Mouse (Mus musculus): ENCODE data around the gene Lrrc31.

Gene Lrrc31

DNA sequence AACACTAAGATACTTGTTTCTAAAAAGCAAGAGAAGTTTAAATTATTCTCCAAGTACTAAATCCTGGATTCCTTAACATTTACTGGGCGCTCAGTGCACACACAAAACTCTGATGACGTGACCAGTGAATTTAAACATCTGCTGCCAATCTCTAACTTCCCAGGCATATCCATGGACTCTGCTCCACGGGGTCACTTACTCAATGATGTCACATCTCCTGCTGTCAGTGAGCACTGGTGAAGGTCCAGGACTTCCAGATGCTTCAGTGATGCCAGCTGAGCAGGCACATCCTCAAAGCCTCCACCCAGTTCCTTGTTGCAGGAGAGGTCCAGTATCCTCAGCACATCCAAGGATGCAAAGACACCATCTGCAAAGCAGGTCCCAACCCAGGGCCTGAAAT lies 12.4 kb downstream of the Lrrc31 start:
- no peak for DNase-seq

DNA sequence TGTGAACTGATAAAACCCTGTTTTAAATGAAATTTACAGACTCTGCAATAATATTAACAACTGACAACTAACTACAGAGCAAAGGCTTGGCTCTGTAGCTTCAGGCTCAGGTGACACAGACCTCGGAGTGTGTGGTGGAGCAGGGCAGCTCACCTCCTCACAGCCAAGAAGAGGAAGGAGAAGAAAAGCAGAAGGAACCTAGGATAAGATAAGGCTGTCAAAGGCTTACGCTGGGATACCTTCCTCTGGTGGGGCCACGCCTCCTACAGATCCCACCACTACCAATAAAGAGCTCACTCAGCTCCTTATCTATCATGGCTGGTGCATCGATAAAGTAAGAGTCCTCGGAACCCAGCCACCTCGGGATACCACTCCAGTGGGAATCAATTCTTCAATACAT lies 16.5 kb downstream of the Lrrc31 start:
- no peak for DNase-seq

DNA sequence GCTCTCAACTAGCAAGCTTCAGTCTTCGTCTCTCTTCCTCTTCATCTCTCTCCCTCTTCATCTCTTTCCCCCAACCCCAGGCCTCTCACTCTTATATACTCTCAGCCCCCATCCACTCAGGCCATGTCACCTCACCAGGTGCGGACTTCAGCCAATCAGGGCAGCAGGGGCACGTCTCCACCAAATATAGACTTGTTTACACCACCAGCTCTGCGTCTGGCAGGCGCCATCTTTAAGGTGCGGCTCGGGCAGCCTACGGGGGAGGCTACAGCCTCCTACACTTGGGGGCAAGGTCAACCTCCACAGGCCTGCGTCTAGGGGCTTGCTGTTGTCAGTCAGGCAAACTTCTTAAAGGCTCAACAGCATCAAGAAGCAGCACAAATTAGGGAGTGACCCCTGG lies 41.2 kb downstream of the Lrrc31 start:
- no peak for DNase-seq

DNA sequence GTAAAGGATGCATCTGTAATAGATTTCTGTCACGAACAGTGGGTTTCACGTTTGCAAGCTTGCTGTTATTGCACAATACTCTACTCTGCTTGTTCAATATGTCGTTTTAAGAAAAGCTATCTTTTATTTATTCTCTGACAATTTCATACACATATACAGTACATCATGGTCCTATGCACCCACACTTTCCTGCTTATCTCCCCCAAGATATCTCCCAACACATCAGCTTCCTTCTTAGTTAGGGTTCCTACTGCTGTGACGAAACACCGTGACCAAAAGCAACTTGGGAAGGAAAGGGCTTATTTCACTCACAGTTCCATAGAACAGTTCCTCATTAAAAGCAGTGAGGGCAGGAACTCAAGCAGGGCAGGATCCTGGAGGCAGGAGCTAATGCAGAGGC lies 43.7 kb downstream of the Lrrc31 start:
- DNase-seq: no peak

DNA sequence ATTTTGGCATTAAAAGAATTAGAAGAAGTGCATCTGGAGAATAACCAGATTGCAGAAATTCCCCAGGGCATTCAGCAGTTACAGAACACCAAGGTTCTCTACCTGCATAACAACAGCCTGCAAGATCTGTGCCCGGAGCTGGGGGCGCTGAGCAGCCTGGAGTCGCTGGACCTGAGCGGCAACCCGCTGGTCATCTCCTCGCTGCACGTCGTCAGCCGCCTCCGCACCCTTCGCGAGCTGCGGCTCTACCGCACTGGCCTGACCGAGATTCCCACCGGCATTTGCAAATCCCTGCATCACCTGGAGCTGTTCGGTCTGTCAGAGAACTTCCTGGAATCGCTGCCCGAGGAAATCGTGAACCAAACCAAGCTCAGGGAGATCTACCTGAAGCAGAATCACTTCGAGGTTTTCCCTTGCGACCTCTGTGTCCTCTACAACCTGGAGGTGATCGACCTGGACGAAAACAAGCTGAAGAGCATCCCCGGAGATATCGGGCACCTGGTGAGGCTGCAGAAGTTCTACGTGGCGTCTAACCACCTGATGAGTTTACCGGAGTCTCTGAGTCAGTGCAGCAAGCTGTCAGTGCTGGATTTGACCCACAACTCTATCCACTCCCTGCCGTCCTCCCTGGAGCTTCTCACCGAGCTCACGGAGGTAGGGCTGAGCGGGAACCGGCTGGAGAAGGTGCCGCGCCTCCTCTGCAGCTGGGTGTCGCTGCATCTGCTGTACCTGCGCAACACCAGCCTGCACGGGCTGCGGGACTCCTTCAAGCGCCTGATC lies 49.4 kb downstream of the Lrrc31 start:
- peak; percentile 9 for DNase-seq

DNA sequence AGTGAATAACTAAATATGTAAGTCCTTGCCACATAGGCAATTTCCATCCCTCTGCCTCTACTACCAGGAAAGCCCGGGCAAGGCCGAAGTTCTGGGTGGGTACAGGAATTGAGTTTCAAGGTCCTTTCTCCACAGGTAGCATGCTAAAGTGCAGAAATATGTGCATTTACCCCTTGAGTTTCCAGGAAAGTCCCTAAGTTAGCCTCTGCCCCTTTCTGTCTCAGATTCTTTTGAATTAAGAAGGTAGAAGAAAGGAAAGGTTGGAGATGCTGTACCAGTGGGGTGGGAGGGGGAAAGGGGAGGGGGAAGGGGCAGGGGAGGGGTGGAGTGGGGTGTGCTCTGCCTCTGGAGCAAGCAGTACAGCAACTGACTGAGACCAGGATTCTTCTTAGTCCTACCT lies 51.2 kb downstream of the Lrrc31 start:
- DNase-seq: no peak

DNA sequence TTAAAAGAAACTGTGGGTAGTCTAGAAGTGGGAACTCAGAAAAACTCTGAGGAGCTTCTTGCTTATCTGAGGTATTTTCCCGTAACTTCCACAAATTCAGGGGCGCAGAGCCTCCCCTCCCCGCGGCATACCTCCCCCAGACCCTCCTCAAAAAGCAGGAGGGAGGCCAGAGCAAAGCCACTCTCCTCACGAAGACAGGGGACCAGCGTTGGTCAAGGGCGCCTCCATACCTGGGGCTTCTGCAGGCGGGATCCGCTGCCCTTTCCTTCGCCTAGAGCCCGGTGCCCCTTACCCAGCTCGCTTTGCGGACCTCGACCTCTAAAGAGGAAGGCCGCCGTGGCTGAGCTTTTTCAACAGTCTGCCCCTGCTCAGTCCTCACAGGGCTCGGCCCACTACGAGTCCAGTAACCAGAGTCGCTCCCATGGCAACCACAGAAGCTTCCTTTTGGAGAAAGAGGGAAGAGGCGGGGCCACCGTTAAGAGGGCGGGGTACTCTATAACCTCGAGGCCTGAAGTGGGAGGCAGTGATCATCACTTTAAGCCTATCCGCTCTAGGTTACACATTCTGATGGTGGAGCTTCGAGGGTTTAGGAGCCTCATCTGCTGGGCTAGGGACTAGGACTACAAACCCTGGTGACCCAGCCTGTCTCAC lies 52.1 kb downstream of the Lrrc31 start, which contains the start of gene Lrrc34:
TSS of gene Lrrc34 (minus strand) at position 430 of the 651 bp plus-strand sequence.
- peak; percentile 5 for DNase-seq

DNA sequence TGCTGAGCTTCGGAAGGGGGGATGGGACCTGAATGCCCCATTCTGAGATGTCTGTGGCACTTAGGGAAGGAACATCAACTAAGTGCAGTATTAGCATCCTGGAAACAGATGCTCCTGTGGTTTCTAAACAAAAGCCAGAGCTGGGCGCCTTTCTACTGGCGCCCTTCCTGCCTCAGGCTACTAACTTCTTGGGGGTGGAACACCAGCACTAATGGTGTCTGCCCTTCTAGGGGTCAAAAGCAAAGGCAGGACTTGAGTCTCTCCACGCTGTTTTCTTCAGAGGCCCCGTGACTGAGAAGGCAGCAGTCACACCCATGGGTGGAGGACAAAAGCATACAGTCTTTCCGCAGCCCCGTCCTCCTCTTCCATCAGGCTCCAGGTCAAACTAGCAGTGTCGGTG lies 52.9 kb downstream of the Lrrc31 start:
- no peak for DNase-seq

DNA sequence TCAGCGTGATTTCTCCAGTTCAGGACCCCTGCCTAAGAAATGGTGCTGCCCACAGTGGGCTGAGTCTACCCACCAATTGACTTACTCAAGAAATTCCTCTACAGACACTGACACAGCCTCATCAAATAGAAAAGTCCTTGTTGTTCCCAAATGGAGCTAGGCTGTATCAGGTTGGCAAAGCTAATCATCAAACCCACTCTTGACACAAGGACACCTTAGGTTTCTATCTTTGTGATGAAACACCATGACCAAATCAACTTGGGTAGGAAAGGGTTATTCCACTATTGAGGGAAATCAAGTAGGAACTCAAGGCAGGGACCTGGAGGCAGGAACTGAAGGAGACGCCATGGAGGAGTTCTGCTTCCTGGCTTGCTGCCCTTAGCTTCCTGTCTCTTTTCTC lies 55.4 kb downstream of the Lrrc31 start, which contains the start of gene Lrriq4:
TSS of gene Lrriq4 (plus strand) at position 301 of the 400 bp plus-strand sequence.
- DNase-seq: no peak

DNA sequence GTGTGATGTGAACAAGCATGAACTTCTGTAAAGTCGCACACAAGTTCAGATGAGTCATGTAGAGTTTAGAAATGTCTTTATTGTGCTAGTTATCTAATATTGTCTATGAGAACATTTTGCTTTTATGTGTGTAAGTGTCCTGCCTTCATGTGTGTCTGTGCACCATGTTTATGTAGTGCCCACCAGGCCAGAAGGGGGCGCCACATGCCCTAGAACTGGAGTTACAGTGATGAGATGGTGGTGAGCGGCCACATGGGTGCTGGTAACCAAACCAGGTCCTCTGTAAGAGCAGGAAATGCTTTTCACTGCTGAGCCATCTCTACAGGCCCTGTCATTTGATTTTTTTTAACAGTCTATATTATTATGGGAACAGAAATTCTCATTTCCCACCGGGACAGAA lies 64.0 kb downstream of the Lrrc31 start:
- peak; percentile 10 for DNase-seq

DNA sequence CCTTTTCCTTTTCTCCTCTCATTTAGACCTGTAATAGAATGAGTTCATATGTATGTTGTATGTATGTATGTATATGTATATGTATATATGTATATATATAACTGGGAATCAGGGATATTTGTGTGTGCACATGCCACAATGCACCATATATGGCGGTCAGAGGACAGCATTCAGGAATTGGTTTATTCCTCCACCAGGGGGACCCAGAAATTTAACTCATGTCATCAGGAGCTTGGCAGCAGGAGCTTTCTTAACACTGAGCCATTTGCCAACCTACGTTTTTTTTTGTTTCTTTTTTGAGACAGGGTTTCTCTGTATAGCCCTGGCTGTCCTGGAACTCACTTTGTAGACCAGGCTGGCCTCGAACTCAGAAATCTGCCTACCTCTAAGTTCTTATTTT lies 66.0 kb downstream of the Lrrc31 start:
- no peak for DNase-seq
